Mouse (Mus musculus) heart, postnatal 25 days (tissue): ENCODE measurements around the gene Txndc5. TPM values are rescaled to one million over a fixed set of nuclear protein-coding genes. Genes with fewer than 3 reads are reported as not detected.

ENCODE experiments used
- DNase-seq: peaks from one replicate; pipeline ENCODE4 v3.0.0; 2022; ENCODE audit warnings: low spot score
- intact Hi-C: fragments of 180-260 bp; cut with DNase I; formaldehyde crosslinking; loops from one replicate; pipeline ENCODE4 v1.15.1; 2025
- total RNA-seq, 2 experiments: library from RNA; stranded (reverse); gene quantifications; 2 replicates each; pipeline ENCODE4 v1.2.3; 2021

Gene Txndc5
- 10 to 100 TPM; 32.3 to 37.4 TPM for total RNA-seq

- DNase-seq: no peak
- intact Hi-C loops: loop anchor here (2.0 to 10.0 kb wide), 3 partner anchors 52 to 534 kb away; partner anchors contain the start of gene Ssr1
Observed at GRCm38 (mm10) chr13:38528687-38529294, at the start of gene Txndc5. TSS of gene Txndc5 (minus strand) at chr13:38528824.

- no peak for DNase-seq
- intact Hi-C loops: no loop called here
Observed at GRCm38 (mm10) chr13:38574668-38575067, 46.0 kb upstream of the Txndc5 start.

GRCm38 (mm10) chr13:38573281-38573680 lies 44.7 kb upstream of the Txndc5 start:
- intact Hi-C loops: no loop called here
- DNase-seq: no peak

GRCm38 (mm10) chr13:38565245-38565644 lies 36.6 kb upstream of the Txndc5 start:
- no peak for DNase-seq
- intact Hi-C loops: no loop called here

DNA sequence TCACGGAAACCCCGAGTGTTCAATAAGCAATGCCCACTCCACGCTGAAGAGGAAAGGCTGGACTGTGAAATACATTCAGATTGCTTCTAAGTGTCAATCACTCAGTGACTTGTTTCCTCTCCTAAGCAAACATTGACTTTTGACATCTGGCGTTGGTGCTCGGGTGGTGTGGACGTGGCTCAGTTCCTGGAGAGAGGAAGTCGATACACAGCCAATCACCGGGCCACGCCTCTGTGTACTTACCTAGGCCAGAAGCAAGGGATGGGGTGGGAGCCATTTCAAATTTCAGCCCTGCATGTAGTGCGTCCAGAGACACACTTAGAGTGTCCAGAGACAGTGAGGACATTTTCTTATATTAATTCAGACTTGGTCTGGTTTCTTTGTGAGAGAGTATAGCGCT lies 26.0 kb upstream of the Txndc5 start:
- no peak for DNase-seq
- intact Hi-C loops: no loop called here

DNA sequence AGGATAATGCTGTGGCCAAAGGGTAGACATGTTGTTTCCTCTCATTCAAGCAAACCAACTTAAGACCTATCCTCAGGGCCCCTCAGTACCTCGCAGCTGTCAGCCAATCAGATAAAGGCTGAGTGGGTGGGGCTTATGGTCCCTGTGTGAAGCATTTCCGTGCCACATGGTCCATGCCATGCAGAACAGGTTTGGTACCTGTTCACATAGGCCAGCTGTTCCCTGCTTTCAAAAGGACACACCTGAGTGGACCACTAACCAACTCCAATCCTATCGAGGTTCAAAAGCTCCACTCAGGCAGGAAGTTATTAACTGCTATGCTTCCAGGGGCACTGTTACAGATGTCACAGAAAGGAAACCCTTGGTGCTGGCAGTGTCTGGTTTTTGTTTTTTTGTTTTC lies 25.6 kb upstream of the Txndc5 start:
- intact Hi-C loops: no loop called here
- DNase-seq: no peak

DNA sequence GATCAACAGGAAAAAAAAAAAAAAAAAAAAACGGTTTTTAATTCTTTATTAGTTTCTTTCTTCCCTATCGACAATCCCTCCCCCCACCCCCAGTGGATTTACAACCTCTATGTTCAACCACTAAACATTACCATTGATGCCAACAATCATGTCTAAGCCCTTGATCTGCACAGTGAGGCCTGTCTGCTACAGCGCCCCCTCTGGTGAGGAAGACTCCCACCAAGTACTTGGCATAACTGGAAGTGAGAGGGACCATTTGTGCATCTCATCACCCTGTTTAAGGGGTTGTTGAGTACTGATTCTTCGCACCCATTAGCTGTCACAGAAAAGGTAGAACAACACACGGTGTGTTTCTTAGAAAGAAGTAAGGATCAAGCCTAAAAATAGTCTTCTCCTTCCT lies 20.1 kb upstream of the Txndc5 start:
- no peak for DNase-seq
- intact Hi-C loops: no loop called here

DNA sequence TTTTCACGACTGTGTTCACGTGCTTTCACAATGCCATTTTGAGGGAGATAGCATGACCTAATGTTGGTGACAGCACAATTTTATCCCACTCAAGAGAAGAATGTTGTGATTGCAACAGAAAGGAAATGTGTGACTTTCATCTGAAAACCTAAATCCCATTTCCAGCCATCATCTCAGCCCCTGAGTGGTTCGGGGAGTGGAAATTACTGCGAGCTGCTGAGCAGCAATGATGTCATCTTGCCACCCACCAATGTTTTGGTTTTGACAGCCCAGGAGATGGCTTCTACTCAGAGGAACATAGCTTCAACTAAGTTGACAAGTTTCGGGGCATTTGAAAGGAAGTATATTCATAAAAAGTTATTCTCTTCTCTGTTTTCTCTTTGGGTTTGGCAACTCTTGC lies 19.1 kb upstream of the Txndc5 start:
- DNase-seq: no peak
- intact Hi-C loops: no loop called here

DNA sequence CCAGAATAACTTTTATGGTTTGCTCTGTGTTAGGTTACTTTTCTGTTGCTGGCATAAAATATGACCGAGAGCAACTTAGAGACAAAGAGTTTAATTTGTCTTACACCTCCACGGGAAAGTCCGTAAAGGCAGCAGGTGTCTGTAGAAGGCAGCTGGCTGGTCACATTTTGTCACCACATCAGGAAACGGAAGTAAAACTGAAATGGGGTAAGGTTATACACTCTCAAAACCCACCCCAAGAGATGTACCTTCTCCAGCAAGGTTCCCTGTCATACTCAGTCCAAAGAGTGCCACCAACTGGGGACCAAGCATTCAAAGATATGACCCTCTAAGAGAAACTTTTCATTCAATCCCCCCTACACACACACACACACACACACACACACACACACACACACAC lies 18.1 kb upstream of the Txndc5 start:
- DNase-seq: no peak
- intact Hi-C loops: no loop called here

GRCm38 (mm10) chr13:38545460-38545859 lies 16.8 kb upstream of the Txndc5 start:
- no peak for DNase-seq

GRCm38 (mm10) chr13:38544769-38545445 lies 16.3 kb upstream of the Txndc5 start:
- intact Hi-C loops: no loop called here
- no peak for DNase-seq

More at GRCm38 (mm10) chr13:38545460-38545859, 16.8 kb upstream of the Txndc5 start:
- intact Hi-C loops: no loop called here

GRCm38 (mm10) chr13:38543455-38544125 lies 15.0 kb upstream of the Txndc5 start:
- DNase-seq: no peak
- intact Hi-C loops: no loop called here

- DNase-seq: no peak
- intact Hi-C loops: no loop called here
Observed at GRCm38 (mm10) chr13:38539192-38539900, 10.7 kb upstream of the Txndc5 start.

GRCm38 (mm10) chr13:38537521-38537920 lies 8.9 kb upstream of the Txndc5 start:
- intact Hi-C loops: no loop called here
- DNase-seq: no peak

DNA sequence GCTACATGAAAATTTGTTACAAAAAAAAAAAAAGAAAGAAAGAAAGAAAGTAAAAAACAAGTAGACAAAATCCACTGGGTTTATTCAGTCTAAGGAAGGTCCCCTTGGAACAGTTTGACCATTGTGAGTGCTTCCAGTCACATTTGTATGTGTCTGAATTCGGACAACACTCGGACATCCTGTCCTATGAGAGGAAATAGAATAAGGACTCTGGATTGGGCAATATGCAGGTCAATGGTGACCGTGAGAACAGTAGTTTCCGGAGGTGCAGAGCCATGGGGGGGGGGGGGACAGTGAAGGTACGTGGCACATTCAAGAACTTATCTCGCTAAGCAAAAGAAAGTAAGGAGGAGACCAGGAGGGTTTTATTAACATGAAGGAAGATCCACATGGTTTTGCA lies 6.1 kb upstream of the Txndc5 start:
- no peak for DNase-seq

GRCm38 (mm10) chr13:38534016-38534415 lies 5.4 kb upstream of the Txndc5 start:
- intact Hi-C loops: no loop called here

More for the DNA sequence above, 6.1 kb upstream of the Txndc5 start:
- intact Hi-C loops: no loop called here

DNA sequence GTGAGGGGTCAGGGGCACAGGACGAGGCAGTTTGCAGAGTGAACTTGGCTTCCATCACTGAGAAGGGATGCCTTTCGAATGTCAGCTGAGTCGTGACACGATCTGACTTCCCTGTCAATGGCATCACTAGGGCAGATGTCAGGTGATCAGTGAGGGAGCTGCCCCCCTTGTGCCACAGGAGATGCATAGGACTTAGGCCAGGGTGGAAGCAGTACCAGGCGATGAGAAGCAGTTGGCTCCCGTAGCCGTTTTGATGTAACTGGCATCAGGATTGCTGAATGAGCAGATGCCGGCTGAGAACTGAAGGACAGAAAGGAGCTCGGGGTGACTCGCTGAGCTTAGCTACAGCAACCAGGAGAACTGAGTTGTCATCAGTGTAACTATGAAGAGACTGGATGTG lies 4.8 kb upstream of the Txndc5 start:
- intact Hi-C loops: no loop called here
- DNase-seq: no peak

More at GRCm38 (mm10) chr13:38534016-38534415, 5.4 kb upstream of the Txndc5 start:
- DNase-seq: no peak

DNA sequence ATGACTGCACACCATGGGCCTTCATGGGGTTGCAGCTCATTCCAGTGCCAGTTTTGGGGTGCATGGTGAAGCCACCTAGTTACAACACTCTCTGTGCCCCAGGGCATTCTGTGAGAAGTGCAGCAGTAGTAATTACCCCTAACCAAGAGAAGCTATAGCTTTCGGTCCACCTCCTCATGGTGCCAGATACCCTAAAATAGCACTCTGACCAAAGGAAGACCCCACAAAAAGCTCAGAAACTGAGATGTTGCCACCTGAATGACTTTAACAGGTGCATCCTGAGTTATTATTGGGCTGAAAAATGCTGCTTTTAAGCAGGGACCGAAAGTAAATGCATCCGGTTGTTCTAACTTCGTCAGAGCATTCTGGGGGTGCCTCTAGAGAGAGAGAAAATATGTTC lies 2.9 kb upstream of the Txndc5 start:
- intact Hi-C loops: no loop called here
- DNase-seq: no peak

GRCm38 (mm10) chr13:38529576-38529975 lies 952 bp upstream of the Txndc5 start:
- intact Hi-C loops: loop anchor here (2.0 to 10.0 kb wide), 3 partner anchors 51 to 535 kb away; partner anchors contain the start of gene Ssr1
- DNase-seq: no peak
